Mouse (Mus musculus): Measurements from ENCODE around the gene Hirip3. TPM values are rescaled to one million over a fixed set of nuclear protein-coding genes. Genes with fewer than 3 reads are reported as not detected.

Gene Hirip3
- polyA plus RNA-seq, 1 experiment from 2014 or later: 30.1 TPM

Other genes with a start within 250 kb of the Hirip3 start
- 29.8 and 41.9 TPM in 2 replicates for gene Nupr1, start 231.1 kb upstream of the Hirip3 start, polyA plus RNA-seq (2015; fragmentation: Nextera tagmentation; extraction: Ambion mirVana)
- 43.4 and 43.9 TPM in 2 replicates for gene Sgf29, start 212.7 kb upstream of the Hirip3 start, polyA plus RNA-seq (2015; fragmentation: Nextera tagmentation; extraction: Ambion mirVana)
- gene Sult1a1, start 185.5 kb upstream of the Hirip3 start, polyA plus RNA-seq (2015; fragmentation: Nextera tagmentation; extraction: Ambion mirVana): 12.2 and 17.5 TPM in 2 replicates
- gene Bola2, start 166.6 kb upstream of the Hirip3 start, polyA plus RNA-seq (2015; fragmentation: Nextera tagmentation; extraction: Ambion mirVana): 109 and 131 TPM in 2 replicates
- 10.5 and 12.3 TPM in 2 replicates for gene Slx1b, start 166.2 kb upstream of the Hirip3 start, polyA plus RNA-seq (2015; fragmentation: Nextera tagmentation; extraction: Ambion mirVana)
- 44.5 and 46.5 TPM in 2 replicates for gene Coro1a, start 154.2 kb upstream of the Hirip3 start, polyA plus RNA-seq (2015; fragmentation: Nextera tagmentation; extraction: Ambion mirVana)
- 65.2 and 68.3 TPM in 2 replicates for gene Mapk3, start 102.4 kb upstream of the Hirip3 start, polyA plus RNA-seq (2015; fragmentation: Nextera tagmentation; extraction: Ambion mirVana)
- gene Gdpd3, start 95.6 kb upstream of the Hirip3 start, polyA plus RNA-seq (2015; fragmentation: Nextera tagmentation; extraction: Ambion mirVana): 16.8 and 17.7 TPM in 2 replicates
- gene Ypel3, start 85.0 kb upstream of the Hirip3 start, polyA plus RNA-seq (2015; fragmentation: Nextera tagmentation; extraction: Ambion mirVana): 117 and 122 TPM in 2 replicates
- 0.37 and 0.46 TPM in 2 replicates for gene Tbx6, start 80.5 kb upstream of the Hirip3 start, polyA plus RNA-seq (2015; fragmentation: Nextera tagmentation; extraction: Ambion mirVana)
- 212 and 227 TPM in 2 replicates for gene Ppp4c, start 69.5 kb upstream of the Hirip3 start, polyA plus RNA-seq (2015; fragmentation: Nextera tagmentation; extraction: Ambion mirVana)
- gene Fam57b, start 64.3 kb upstream of the Hirip3 start, polyA plus RNA-seq (2015; fragmentation: Nextera tagmentation; extraction: Ambion mirVana): 0.22 and 0.56 TPM in 2 replicates
- gene 4930451I11Rik, start 30.3 kb upstream of the Hirip3 start, polyA plus RNA-seq (2015; fragmentation: Nextera tagmentation; extraction: Ambion mirVana): not detected in 2 replicates
- gene Doc2a, start 14.6 kb upstream of the Hirip3 start, polyA plus RNA-seq (2015; fragmentation: Nextera tagmentation; extraction: Ambion mirVana): 0.57 and 0.82 TPM in 2 replicates
- gene Ino80e, start 405 bp downstream of the Hirip3 start, polyA plus RNA-seq (2015; fragmentation: Nextera tagmentation; extraction: Ambion mirVana): 80.7 and 82.1 TPM in 2 replicates
- 40.9 and 46.3 TPM in 2 replicates for gene Taok2, start 22.7 kb downstream of the Hirip3 start, polyA plus RNA-seq (2015; fragmentation: Nextera tagmentation; extraction: Ambion mirVana)
- gene Tmem219, start 60.9 kb downstream of the Hirip3 start, polyA plus RNA-seq (2015; fragmentation: Nextera tagmentation; extraction: Ambion mirVana): 31.3 and 35.1 TPM in 2 replicates
- gene Kctd13, start 66.9 kb downstream of the Hirip3 start, polyA plus RNA-seq (2015; fragmentation: Nextera tagmentation; extraction: Ambion mirVana): 13.5 and 15.3 TPM in 2 replicates
- 0.10 TPM in 1 of 2 replicates, not detected in the other for gene Asphd1, start 87.6 kb downstream of the Hirip3 start, polyA plus RNA-seq (2015; fragmentation: Nextera tagmentation; extraction: Ambion mirVana)
- gene Sez6l2, start 88.6 kb downstream of the Hirip3 start, polyA plus RNA-seq (2015; fragmentation: Nextera tagmentation; extraction: Ambion mirVana): 0.46 and 0.50 TPM in 2 replicates
- gene Cdipt, start 113.9 kb downstream of the Hirip3 start, polyA plus RNA-seq (2015; fragmentation: Nextera tagmentation; extraction: Ambion mirVana): 105 and 119 TPM in 2 replicates
- gene Cdiptos, start 114.1 kb downstream of the Hirip3 start, polyA plus RNA-seq (2015; fragmentation: Nextera tagmentation; extraction: Ambion mirVana): 1.5 and 1.6 TPM in 2 replicates
- 13.1 and 17.0 TPM in 2 replicates for gene Mvp, start 152.6 kb downstream of the Hirip3 start, polyA plus RNA-seq (2015; fragmentation: Nextera tagmentation; extraction: Ambion mirVana)
- 0.63 and 1.8 TPM in 2 replicates for gene Pagr1b, start 154.5 kb downstream of the Hirip3 start, polyA plus RNA-seq (2015; fragmentation: Nextera tagmentation; extraction: Ambion mirVana)
- 46.7 and 85.6 TPM in 2 replicates for gene Pagr1a, start 155.4 kb downstream of the Hirip3 start, polyA plus RNA-seq (2015; fragmentation: Nextera tagmentation; extraction: Ambion mirVana)
- 28.9 and 58.2 TPM in 2 replicates for gene Gm42742, start 159.1 kb downstream of the Hirip3 start, polyA plus RNA-seq (2015; fragmentation: Nextera tagmentation; extraction: Ambion mirVana)
- 16.5 and 17.5 TPM in 2 replicates for gene Prrt2, start 159.2 kb downstream of the Hirip3 start, polyA plus RNA-seq (2015; fragmentation: Nextera tagmentation; extraction: Ambion mirVana)
- gene Maz, start 165.1 kb downstream of the Hirip3 start, polyA plus RNA-seq (2015; fragmentation: Nextera tagmentation; extraction: Ambion mirVana): 49.8 and 54.8 TPM in 2 replicates
- gene Kif22, start 180.5 kb downstream of the Hirip3 start, polyA plus RNA-seq (2015; fragmentation: Nextera tagmentation; extraction: Ambion mirVana): 90.7 and 96.9 TPM in 2 replicates
- not detected in 2 replicates for gene Zg16, start 225.4 kb downstream of the Hirip3 start, polyA plus RNA-seq (2015; fragmentation: Nextera tagmentation; extraction: Ambion mirVana)
- gene AI467606, start 229.4 kb downstream of the Hirip3 start, polyA plus RNA-seq (2015; fragmentation: Nextera tagmentation; extraction: Ambion mirVana): 5.3 and 6.1 TPM in 2 replicates

Data from limb, embryonic 15.5 days (tissue).